ENCODE assay signal across 7 mouse cellular contexts in the genomic region with DNA sequence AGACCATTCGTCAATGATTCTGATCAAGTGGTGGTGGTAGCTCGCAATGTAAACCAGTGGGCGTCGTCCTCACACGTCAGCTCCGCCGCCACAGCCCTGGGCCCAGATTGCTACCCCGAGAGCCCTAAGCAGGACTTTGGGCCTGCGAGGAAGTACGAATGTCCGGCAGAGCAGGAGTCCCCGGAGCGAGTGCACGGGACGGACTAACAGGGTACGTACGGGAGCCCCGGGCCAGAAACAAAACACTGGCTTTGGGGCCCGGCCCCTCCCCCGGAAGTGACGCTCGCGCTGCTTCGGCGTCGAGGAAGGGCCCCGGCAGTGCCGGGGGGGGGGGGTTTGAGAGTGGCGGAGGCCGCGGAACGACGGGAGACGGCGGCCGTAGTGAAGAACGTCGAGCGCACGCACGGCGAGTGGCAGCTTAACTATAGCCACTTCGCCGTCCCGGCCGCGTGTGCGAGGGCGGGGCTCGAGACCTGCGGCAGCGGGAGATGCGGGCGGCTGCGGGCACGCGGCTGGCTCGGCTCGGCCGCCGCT. TPM values are rescaled to one million over a fixed set of nuclear protein-coding genes. Genes with fewer than 3 reads are reported as not detected.
A peak's percentile ranks its signal among the peaks of the same experiment; 100 is the strongest.
DNase-seq lines count a peak whose midpoint lies in the region; ATAC-seq lines count a peak whose summit lies in the region.

A gene (plus strand): TSS at position 326 of the 534 bp plus-strand sequence.

- 0% methylated on average over 52 of the region's 61 CpGs for WGBS in intestine, embryonic 16.5 days
- WGBS in midbrain, embryonic 11.5 days: under 1% methylated on average over 60 of the region's 61 CpGs

- H3K36me3 ChIP-seq in intestine, embryonic 16.5 days (ENCODE audit: control insufficient read depth, insufficient read depth, low read length): no peaks in the 10 kb centered on the region
- H3K36me3 ChIP-seq in midbrain, embryonic 11.5 days (ENCODE audit: control insufficient read depth, insufficient read depth, low read length): no peaks in the 10 kb centered on the region

- DNase-seq in adrenal gland, adult 18-20 months (ENCODE audit: low spot score in 2 of 2): peak; percentile 91 to 93
- DNase-seq in embryo, embryonic 11 days: peak; percentile 96
- DNase-seq in gastrocnemius, postnatal 36 days: peak; percentile 88 to 91
- peak; percentile 87 for DNase-seq in left cerebral cortex, postnatal 36 days (ENCODE audit: low spot score in 2 of 2)
- peak; percentile 100 for DNase-seq in midbrain, embryonic 11.5 days (ENCODE audit: low spot score, missing footprints)
- peak; percentile 90 for DNase-seq in skeletal muscle tissue, adult 2 months (ENCODE audit: low read depth, low spot score)

- H3K9ac ChIP-seq in intestine, embryonic 16.5 days (ENCODE audit: low read depth, low read length): peak within 1 kb of the TSS; percentile 92
- peak within 1 kb of the TSS; percentile 96 for H3K9ac ChIP-seq in midbrain, embryonic 11.5 days (ENCODE audit: low read length)

- intact Hi-C loops in gastrocnemius, postnatal 36 days (cut with DNase I): no loop called here
- intact Hi-C loops in left cerebral cortex, postnatal 36 days (cut with DNase I): loop anchor here (5.0 kb wide), 1 partner anchor 35 kb away; no protein-coding TSS in a partner anchor

- H3K27ac ChIP-seq in intestine, embryonic 16.5 days (ENCODE audit: low read length): peak within 1 kb of the TSS; percentile 99
- H3K27ac ChIP-seq in midbrain, embryonic 11.5 days (ENCODE audit: low read depth, low read length): peak within 1 kb of the TSS; percentile 92

- no peaks in the 10 kb centered on the region for H3K27me3 ChIP-seq in intestine, embryonic 16.5 days (replicated peaks; ENCODE audit: control insufficient read depth, insufficient read depth, low read length)
- no peaks in the 10 kb centered on the region for H3K27me3 ChIP-seq in midbrain, embryonic 11.5 days (ENCODE audit: control insufficient read depth, insufficient read depth, low read length)

- no peaks in the 10 kb centered on the region for H3K9me3 ChIP-seq in intestine, embryonic 16.5 days (ENCODE audit: control insufficient read depth, low read length)
- no peaks in the 10 kb centered on the region for H3K9me3 ChIP-seq in midbrain, embryonic 11.5 days (ENCODE audit: control insufficient read depth, low read length)

- ATAC-seq in intestine, embryonic 16.5 days: peak; percentile 87
- ATAC-seq in midbrain, embryonic 11.5 days (ENCODE audit: low FRiP score): peak; percentile 93

- H3K4me3 ChIP-seq in intestine, embryonic 16.5 days (ENCODE audit: low read length): peak within 1 kb of the TSS; percentile 81
- peak within 1 kb of the TSS; percentile 90 for H3K4me3 ChIP-seq in midbrain, embryonic 11.5 days (ENCODE audit: low read depth, low read length)

- peak within 1 kb of the TSS; percentile 83 for H3K4me2 ChIP-seq in intestine, embryonic 16.5 days (ENCODE audit: low read depth, low read length)
- peak within 1 kb of the TSS; percentile 68 for H3K4me2 ChIP-seq in midbrain, embryonic 11.5 days

- peaks cover 11% of the 10 kb centered on the region for H3K4me1 ChIP-seq in intestine, embryonic 16.5 days (ENCODE audit: control insufficient read depth, insufficient read depth, low read length)
- H3K4me1 ChIP-seq in midbrain, embryonic 11.5 days (ENCODE audit: control insufficient read depth, insufficient read depth, low read length): peaks cover 13% of the 10 kb centered on the region

RNA-seq across cellular contexts. Expression of the gene that starts here (rescaled TPM):
- 10 to 100 TPM; 79.8 to 86.4 TPM for total RNA-seq in adrenal gland, adult 18-20 months (2021)
- total RNA-seq in gastrocnemius, postnatal 36 days (2021): 10 to 100 TPM; 60.7 to 64.9 TPM
- 13.2 and 14.3 TPM in 2 replicates for polyA plus RNA-seq in intestine, embryonic 16.5 days (2015; fragmentation: Nextera tagmentation; extraction: Ambion mirVana)
- total RNA-seq in left cerebral cortex, postnatal 36 days (2021): 10 to 100 TPM; 48.7 to 54.6 TPM
- polyA plus RNA-seq in midbrain, embryonic 11.5 days (2014; fragmentation: Nextera tagmentation; extraction: Ambion mirVana): 17.2 and 19.5 TPM in 2 replicates

Comparison
In these comparisons a context has a peak if more than half of its experiments do, and no peak if none do; other contexts are left out.
1. Peak in every context shown above with its lines: DNase-seq, ATAC-seq, H3K4me3 ChIP-seq and H3K27ac ChIP-seq.